Mouse (Mus musculus) limb, embryonic 14.5 days (tissue): ENCODE results near the gene Ncstn. TPM values are rescaled to one million over a fixed set of nuclear protein-coding genes. Genes with fewer than 3 reads are reported as not detected.

Experiments
- ATAC-seq: fragments of 200-750 bp; cut with Nextera tagmentation; 2 replicates; pipeline ENCODE4 v1.8.0; 2017; ENCODE audit warnings: low read depth, moderate number of reproducible peaks, moderate TSS enrichment; ENCODE audit not compliant: low FRiP score
- DNase-seq: peaks from one replicate; pipeline ENCODE4 v3.0.0-alpha.2; 2015; ENCODE audit warnings: low spot score
- H3K27ac ChIP-seq: fragments of 300-500 bp; sonication (generic); replicated peaks from 2 replicates; pipeline ENCODE4 v1.5.1; 2014; ENCODE audit warnings: low read depth, mild to moderate bottlenecking, low read length, moderate library complexity, mixed read lengths
- H3K27me3 ChIP-seq: fragments of 300-500 bp; sonication (generic); 2 replicates; pipeline ENCODE4 v1.6.1; 2014; ENCODE audit warnings: low read length, mixed read lengths; ENCODE audit not compliant: control insufficient read depth, insufficient read depth
- H3K36me3 ChIP-seq: fragments of 300-500 bp; sonication (generic); 2 replicates; pipeline ENCODE4 v1.6.1; 2014; ENCODE audit warnings: mild to moderate bottlenecking, low read length, moderate library complexity, mixed read lengths; ENCODE audit not compliant: control insufficient read depth, insufficient read depth
- H3K4me1 ChIP-seq: fragments of 300-500 bp; sonication (generic); 2 replicates; pipeline ENCODE4 v1.6.1; 2014; ENCODE audit warnings: antibody characterized with exemption, low read length, mixed read lengths; ENCODE audit not compliant: control insufficient read depth, insufficient read depth
- H3K4me2 ChIP-seq: fragments of 300-500 bp; sonication (generic); replicated peaks from 2 replicates; pipeline ENCODE4 v1.6.1; 2014; ENCODE audit warnings: low read depth, mild to moderate bottlenecking, low read length, moderate library complexity; ENCODE audit not compliant: severe bottlenecking
- H3K4me3 ChIP-seq: fragments of 300-500 bp; sonication (generic); replicated peaks from 2 replicates; pipeline ENCODE4 v1.5.1; 2014; ENCODE audit warnings: low read length
- H3K9ac ChIP-seq: fragments of 300-500 bp; sonication (generic); 2 replicates; pipeline ENCODE4 v1.6.1; 2014; ENCODE audit warnings: mild to moderate bottlenecking, low read depth, low read length, moderate library complexity; ENCODE audit not compliant: severe bottlenecking
- H3K9me3 ChIP-seq: fragments of 300-500 bp; sonication (generic); 2 replicates; pipeline ENCODE4 v1.6.1; 2016; ENCODE audit warnings: low read length; ENCODE audit not compliant: control insufficient read depth
- POLR2A ChIP-seq: fragments of 200-500 bp; IDR thresholded peaks from 2 replicates; pipeline ENCODE4 v1.8.0; 2012; ENCODE audit warnings: inconsistent platforms, mild to moderate bottlenecking, moderate library complexity, borderline replicate concordance; ENCODE audit not compliant: insufficient read depth, insufficient read length; ENCODE audit errors: extremely low read depth
- WGBS: fragments of 180-500 bp; shearing (Covaris S2); extraction: QIAGEN DNeasy Blood & Tissue Kit; methylation state at CpG from one replicate; pipeline ENCODE4 v1.1.7; 2014; 5-methylcytosine and 5-hydroxymethylcytosine counted together
- polyA plus RNA-seq, 2 experiments: library from polyadenylated mRNA; depleted of rRNA in 1 of 2; stranded (reverse) in 1 of 2; unstranded in 1 of 2; fragments of >200 nt; fragmentation: Nextera tagmentation in 1 of 2; extraction: Ambion mirVana in 1 of 2; gene quantifications; 2 replicates each; pipeline versions ENCODE4 v1.2.1 to v1.2.3; 2012 to 2014

The Ncstn gene
- polyA plus RNA-seq, 2 experiments = 98.4 to 137 TPM

GRCm38 (mm10) chr1:172119100-172119499 lies 36.5 kb upstream of the Ncstn start:
- Histone ChIP-seq H3K4me3 (no peak overlapping the region), H3K4me2 (no peak overlapping the region), H3K27ac (no peak overlapping the region), H3K9ac (no peak overlapping the region), H3K36me3 (peaks cover 96% of the 10 kb centered on the region), H3K4me1 (no peaks in the 10 kb centered on the region), H3K9me3 (no peaks in the 10 kb centered on the region), H3K27me3 (no peaks in the 10 kb centered on the region)
- TF ChIP-seq POLR2A = no peak
- 86% methylated on average over 6 of the region's 6 CpGs for WGBS
- no peak for DNase-seq
- no peak for ATAC-seq

DNA sequence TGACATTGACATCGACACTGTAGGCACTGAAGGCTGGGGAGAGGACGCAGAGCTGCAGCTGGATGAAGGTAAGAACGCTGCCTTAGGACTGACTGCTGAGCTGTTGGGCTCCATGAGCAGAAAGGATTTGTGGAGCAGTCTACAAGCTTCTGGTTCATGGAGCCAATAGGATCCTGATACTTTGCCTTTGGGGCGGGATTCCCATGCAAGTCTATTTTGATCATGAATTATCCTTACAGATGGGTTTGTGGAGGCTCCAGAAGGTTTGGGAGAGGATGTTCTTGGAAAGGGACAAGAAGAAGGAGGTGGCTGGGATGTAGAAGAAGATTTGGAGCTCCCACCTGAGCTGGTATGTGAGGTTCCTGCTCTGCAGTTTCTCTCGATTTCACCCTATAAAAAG lies 34.4 kb upstream of the Ncstn start:
- no peak for TF ChIP-seq POLR2A
- Histone ChIP-seq H3K4me2 (no peak overlapping the region), H3K27me3 (no peaks in the 10 kb centered on the region), H3K4me3 (no peak overlapping the region), H3K27ac (no peak overlapping the region), H3K9me3 (no peaks in the 10 kb centered on the region), H3K9ac (no peak overlapping the region), H3K36me3 (peaks cover 100% of the 10 kb centered on the region), H3K4me1 (no peaks in the 10 kb centered on the region)
- 97% methylated on average over 5 of the region's 5 CpGs for WGBS
- DNase-seq (no peak), ATAC-seq (no peak)

DNA sequence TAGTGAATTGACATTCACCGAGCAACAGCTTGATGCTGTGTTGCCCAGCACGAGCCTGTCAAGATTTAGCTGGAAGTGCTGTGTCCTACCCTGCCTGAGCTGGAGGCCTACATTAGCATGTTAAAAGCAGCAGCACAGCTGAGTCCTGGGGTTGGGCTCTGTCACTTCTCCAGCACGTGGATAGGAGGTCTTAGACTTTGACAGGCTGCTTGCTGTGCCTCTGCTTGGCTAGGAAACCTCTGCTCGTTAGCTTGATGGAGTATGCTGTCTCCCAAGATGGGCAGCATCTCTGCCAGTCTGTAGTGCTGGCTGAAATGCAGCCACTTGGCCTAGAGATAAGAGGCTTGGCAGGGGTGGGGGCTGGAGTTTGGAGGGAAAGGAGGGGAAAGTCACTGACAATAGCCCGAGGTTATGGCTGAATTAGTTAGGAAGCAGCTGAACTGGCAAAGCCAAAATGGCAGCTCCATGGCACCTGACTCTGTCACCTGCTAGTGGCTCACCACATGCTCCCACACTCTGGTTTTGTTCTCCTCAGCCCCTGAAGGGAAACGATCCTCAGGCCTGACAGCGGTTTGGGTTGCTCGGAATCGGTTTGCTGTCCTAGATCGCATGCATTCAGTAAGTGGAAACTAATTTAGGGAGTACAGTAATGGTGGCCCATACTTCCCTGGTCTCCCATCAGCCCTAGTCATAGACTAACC lies 25.3 kb upstream of the Ncstn start:
- H3K27ac ChIP-seq = no peak overlapping the region
- H3K4me2 ChIP-seq = no peak overlapping the region
- H3K27me3 ChIP-seq = no peaks in the 10 kb centered on the region
- WGBS = 82% methylated on average over 10 of the region's 10 CpGs
- DNase-seq = no peak
- H3K9me3 ChIP-seq = no peaks in the 10 kb centered on the region
- no peak for TF ChIP-seq POLR2A
- no peak overlapping the region for H3K9ac ChIP-seq
- no peak for ATAC-seq
- no peak overlapping the region for H3K4me3 ChIP-seq
- peaks cover 96% of the 10 kb centered on the region for H3K36me3 ChIP-seq
- no peaks in the 10 kb centered on the region for H3K4me1 ChIP-seq

- WGBS = 46% methylated on average over 11 of the region's 11 CpGs
- Histone ChIP-seq H3K4me2 (no peak overlapping the region), H3K27me3 (no peaks in the 10 kb centered on the region), H3K9ac (no peak overlapping the region), H3K4me1 (no peaks in the 10 kb centered on the region), H3K4me3 (no peak overlapping the region), H3K36me3 (peaks cover 98% of the 10 kb centered on the region), H3K27ac (no peak overlapping the region), H3K9me3 (no peaks in the 10 kb centered on the region)
- no peak for TF ChIP-seq POLR2A
- ATAC-seq (peak; percentile 55; the same call in 1 of the 2 replicates), DNase-seq (peak; percentile 32)
Observed at GRCm38 (mm10) chr1:172105101-172105500, 22.5 kb upstream of the Ncstn start.

DNA sequence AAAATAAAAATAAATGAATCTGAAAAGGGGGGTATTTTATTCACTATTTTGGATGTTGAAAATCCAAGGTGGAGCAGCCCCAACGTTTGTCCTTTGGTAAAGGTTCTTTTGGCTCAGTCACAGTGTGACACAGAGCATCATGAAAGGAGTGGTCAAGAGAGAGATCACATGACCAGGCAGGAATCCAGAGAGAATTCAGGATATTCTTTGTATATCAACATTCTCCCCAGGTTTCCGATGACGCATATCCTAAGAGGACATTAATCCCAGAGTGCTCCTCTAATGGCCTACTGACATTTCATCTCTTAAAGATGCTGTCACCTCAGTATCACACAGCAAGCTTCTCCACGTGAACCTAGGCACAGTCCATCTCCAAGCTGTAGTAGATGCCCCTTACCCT lies 21.0 kb upstream of the Ncstn start:
- no peak overlapping the region for H3K27ac ChIP-seq
- 89% methylated on average over 4 of the region's 4 CpGs for WGBS
- no peaks in the 10 kb centered on the region for H3K27me3 ChIP-seq
- no peak overlapping the region for H3K4me3 ChIP-seq
- H3K4me2 ChIP-seq = no peak overlapping the region
- DNase-seq (no peak), ATAC-seq (no peak)
- no peaks in the 10 kb centered on the region for H3K9me3 ChIP-seq
- no peak for TF ChIP-seq POLR2A
- peaks cover 93% of the 10 kb centered on the region for H3K36me3 ChIP-seq
- H3K4me1 ChIP-seq = no peaks in the 10 kb centered on the region
- H3K9ac ChIP-seq = no peak overlapping the region
